Mouse (Mus musculus) kidney, adult 2 months (tissue): ENCODE data around the gene Ppp1r32.

Experiments
- CTCF ChIP-seq: fragments of 200-500 bp; conservative IDR thresholded peaks from 2 replicates; pipeline ENCODE4 v1.5.1; 2011; ENCODE audit warnings: low read depth, mild to moderate bottlenecking, control low read depth, low read length, moderate library complexity, mixed read lengths; ENCODE audit not compliant: insufficient read depth, insufficient read length
- POLR2A ChIP-seq: fragments of 200-500 bp; IDR thresholded peaks from one replicate; pipeline ENCODE4 v1.6.1; 2011; ENCODE audit warnings: low read depth, low read length, control low read depth

DNA sequence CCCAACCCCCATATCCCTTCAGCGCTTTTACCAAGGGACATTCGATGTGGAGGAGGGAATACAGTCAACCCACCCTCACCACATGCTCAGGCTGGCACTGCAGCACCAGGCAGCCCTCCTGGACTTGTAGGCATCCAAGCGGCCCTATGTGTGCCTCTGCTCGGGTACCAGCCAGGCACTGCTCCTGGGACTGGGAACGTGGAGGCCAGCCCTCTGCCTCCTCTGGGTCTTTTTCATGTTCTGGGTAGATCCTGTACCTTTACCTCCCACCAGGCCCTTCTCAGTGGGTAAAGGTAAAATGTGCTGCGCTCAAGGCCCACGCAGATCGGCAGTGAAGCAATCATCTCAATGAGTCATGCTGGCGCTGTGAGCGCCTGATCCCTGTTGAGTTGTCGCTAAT, 22.8 kb downstream of the Ppp1r32 start:
- TF ChIP-seq POLR2A (no peak), CTCF (no peak)
